Mouse (Mus musculus) limb, embryonic 12.5 days (tissue): ENCODE data around the gene Rpusd2. TPM values are rescaled to one million over a fixed set of nuclear protein-coding genes. Genes with fewer than 3 reads are reported as not detected.

Source experiments
- ATAC-seq: fragments of 200-750 bp; cut with Nextera tagmentation; 2 replicates; pipeline ENCODE4 v1.8.0; 2017; ENCODE audit warnings: low read depth, moderate TSS enrichment; ENCODE audit not compliant: insufficient number of reproducible peaks, insufficient read depth, low FRiP score, low TSS enrichment
- H3K27ac ChIP-seq: fragments of 300-500 bp; sonication (generic); 2 replicates; pipeline ENCODE4 v1.5.1; 2016; ENCODE audit warnings: mild to moderate bottlenecking, moderate library complexity
- H3K27me3 ChIP-seq: fragments of 300-500 bp; sonication (generic); 2 replicates; pipeline ENCODE4 v1.6.1; 2016; ENCODE audit warnings: mild to moderate bottlenecking, moderate library complexity
- H3K36me3 ChIP-seq: fragments of 300-500 bp; sonication (generic); 2 replicates; pipeline ENCODE4 v1.6.1; 2016; ENCODE audit warnings: mild to moderate bottlenecking, moderate library complexity
- H3K4me1 ChIP-seq: fragments of 300-500 bp; sonication (generic); replicated peaks from 2 replicates; pipeline ENCODE4 v1.6.1; 2016
- H3K4me2 ChIP-seq: fragments of 300-500 bp; sonication (generic); 2 replicates; pipeline ENCODE4 v1.6.1; 2016; ENCODE audit warnings: mild to moderate bottlenecking, moderate library complexity
- H3K4me3 ChIP-seq: fragments of 300-500 bp; sonication (generic); replicated peaks from 2 replicates; pipeline ENCODE4 v1.5.1; 2016; ENCODE audit warnings: mild to moderate bottlenecking
- H3K9ac ChIP-seq: fragments of 300-500 bp; sonication (generic); replicated peaks from 2 replicates; pipeline ENCODE4 v1.6.1; 2016; ENCODE audit warnings: mild to moderate bottlenecking, moderate library complexity
- H3K9me3 ChIP-seq: fragments of 300-500 bp; sonication (generic); 2 replicates; pipeline ENCODE4 v1.6.1; 2016; ENCODE audit warnings: mild to moderate bottlenecking, moderate library complexity
- WGBS: fragments of 180-500 bp; shearing (Covaris S2); methylation state at CpG from one replicate; pipeline ENCODE4 v1.1.7; 2016; 5-methylcytosine and 5-hydroxymethylcytosine counted together
- polyA plus RNA-seq: library from polyadenylated mRNA; unstranded; fragments of >200 nt; fragmentation: Nextera tagmentation; extraction: Ambion mirVana; gene quantifications from 2 replicates; pipeline ENCODE4 v1.2.1, GENCODE M21; 2016

Rpusd2 gene
- 5.4 and 6.2 TPM in 2 replicates for polyA plus RNA-seq

GRCm38 (mm10) chr2:119034656-119035396, at the start of gene Rpusd2:
Gene Rpusd2, plus strand, starts transcription at chr2:119034790.
- Histone ChIP-seq H3K27ac (peak within 1 kb of the TSS; percentile 93), H3K36me3 (peaks cover 30% of the 10 kb centered on the region), H3K4me1 (peaks cover 15% of the 10 kb centered on the region), H3K4me3 (peak within 1 kb of the TSS; percentile 81), H3K9ac (peak within 1 kb of the TSS; percentile 82), H3K27me3 (no peaks in the 10 kb centered on the region), H3K9me3 (no peaks in the 10 kb centered on the region), H3K4me2 (peak within 1 kb of the TSS; percentile 79)
- ATAC-seq: peak; percentile 91
- under 1% methylated on average over 49 of the region's 49 CpGs for WGBS

- H3K9ac ChIP-seq: no peak overlapping the region
Observed at GRCm38 (mm10) chr2:118995490-118995889, 39.1 kb upstream of the Rpusd2 start.

GRCm38 (mm10) chr2:118995919-118996797, 38.4 kb upstream of the Rpusd2 start:
- Histone ChIP-seq H3K36me3 (no peaks in the 10 kb centered on the region), H3K4me2 (no peak overlapping the region), H3K9me3 (no peaks in the 10 kb centered on the region), H3K9ac (no peak overlapping the region), H3K4me1 (no peaks in the 10 kb centered on the region), H3K27ac (no peak overlapping the region), H3K27me3 (peaks cover 24% of the 10 kb centered on the region; the same call in 1 of the 2 replicates), H3K4me3 (no peak overlapping the region)
- ATAC-seq: no peak
- 41% methylated on average over 16 of the region's 16 CpGs for WGBS

More at GRCm38 (mm10) chr2:118995490-118995889, 39.1 kb upstream of the Rpusd2 start:
- Histone ChIP-seq H3K9me3 (no peaks in the 10 kb centered on the region), H3K27ac (no peak overlapping the region), H3K27me3 (peaks cover 24% of the 10 kb centered on the region; the same call in 1 of the 2 replicates), H3K4me3 (no peak overlapping the region), H3K4me1 (no peaks in the 10 kb centered on the region), H3K36me3 (no peaks in the 10 kb centered on the region), H3K4me2 (no peak overlapping the region)
- no peak for ATAC-seq
- 57% methylated on average over 5 of the region's 5 CpGs for WGBS

GRCm38 (mm10) chr2:118996798-118997105, 37.8 kb upstream of the Rpusd2 start:
- H3K27ac ChIP-seq: no peak overlapping the region
- H3K9ac ChIP-seq: no peak overlapping the region
- no peaks in the 10 kb centered on the region for H3K9me3 ChIP-seq
- no peaks in the 10 kb centered on the region for H3K36me3 ChIP-seq
- no peak overlapping the region for H3K4me2 ChIP-seq
- H3K4me3 ChIP-seq: no peak overlapping the region
- H3K4me1 ChIP-seq: no peaks in the 10 kb centered on the region
- H3K27me3 ChIP-seq: peaks cover 24% of the 10 kb centered on the region; the same call in 1 of the 2 replicates
- WGBS: 62% methylated on average over 1 of the region's 1 CpGs
- ATAC-seq: no peak

GRCm38 (mm10) chr2:118998115-118998866, 36.3 kb upstream of the Rpusd2 start:
- no peaks in the 10 kb centered on the region for H3K36me3 ChIP-seq
- 70% methylated on average over 6 of the region's 6 CpGs for WGBS

GRCm38 (mm10) chr2:118999025-118999639, 35.5 kb upstream of the Rpusd2 start:
- no peak overlapping the region for H3K9ac ChIP-seq

More at GRCm38 (mm10) chr2:118998115-118998866, 36.3 kb upstream of the Rpusd2 start:
- no peak overlapping the region for H3K27ac ChIP-seq
- H3K9me3 ChIP-seq: no peaks in the 10 kb centered on the region
- H3K4me3 ChIP-seq: no peak overlapping the region
- H3K4me2 ChIP-seq: no peak overlapping the region
- peaks cover 21% of the 10 kb centered on the region; the same call in 1 of the 2 replicates for H3K27me3 ChIP-seq
- H3K4me1 ChIP-seq: no peaks in the 10 kb centered on the region
- no peak for ATAC-seq
- H3K9ac ChIP-seq: no peak overlapping the region

GRCm38 (mm10) chr2:119006886-119007285, 27.7 kb upstream of the Rpusd2 start:
- H3K9ac ChIP-seq: no peak overlapping the region
- 82% methylated on average over 7 of the region's 7 CpGs for WGBS
- H3K27ac ChIP-seq: no peak overlapping the region
- H3K9me3 ChIP-seq: no peaks in the 10 kb centered on the region
- no peaks in the 10 kb centered on the region for H3K36me3 ChIP-seq
- no peaks in the 10 kb centered on the region for H3K4me1 ChIP-seq
- no peak overlapping the region for H3K4me3 ChIP-seq
- H3K4me2 ChIP-seq: no peak overlapping the region
- H3K27me3 ChIP-seq: no peaks in the 10 kb centered on the region
- ATAC-seq: no peak

More at GRCm38 (mm10) chr2:118999025-118999639, 35.5 kb upstream of the Rpusd2 start:
- 68% methylated on average over 3 of the region's 3 CpGs for WGBS
- H3K4me2 ChIP-seq: no peak overlapping the region
- H3K27me3 ChIP-seq: peaks cover 21% of the 10 kb centered on the region; the same call in 1 of the 2 replicates
- no peak overlapping the region for H3K4me3 ChIP-seq
- no peaks in the 10 kb centered on the region for H3K9me3 ChIP-seq
- no peaks in the 10 kb centered on the region for H3K4me1 ChIP-seq
- no peak for ATAC-seq
- no peaks in the 10 kb centered on the region for H3K36me3 ChIP-seq
- no peak overlapping the region for H3K27ac ChIP-seq

- ATAC-seq: no peak
- Histone ChIP-seq H3K9me3 (no peaks in the 10 kb centered on the region), H3K4me2 (no peak overlapping the region), H3K4me3 (no peak overlapping the region), H3K4me1 (no peaks in the 10 kb centered on the region), H3K36me3 (no peaks in the 10 kb centered on the region), H3K27ac (no peak overlapping the region), H3K9ac (no peak overlapping the region), H3K27me3 (no peaks in the 10 kb centered on the region)
- WGBS: 93% methylated on average over 2 of the region's 2 CpGs
Observed at GRCm38 (mm10) chr2:119009376-119009775, 25.2 kb upstream of the Rpusd2 start.

GRCm38 (mm10) chr2:119014989-119015388, 19.6 kb upstream of the Rpusd2 start:
- Histone ChIP-seq H3K9me3 (no peaks in the 10 kb centered on the region; the same call in 1 of the 2 replicates), H3K27me3 (no peaks in the 10 kb centered on the region), H3K4me2 (no peak overlapping the region), H3K36me3 (peaks cover 15% of the 10 kb centered on the region), H3K4me1 (peaks cover 13% of the 10 kb centered on the region), H3K27ac (no peak overlapping the region), H3K4me3 (no peak overlapping the region), H3K9ac (no peak overlapping the region)
- ATAC-seq: no peak
- 75% methylated on average over 7 of the region's 7 CpGs for WGBS

GRCm38 (mm10) chr2:119015604-119016180, 18.9 kb upstream of the Rpusd2 start:
- ATAC-seq: no peak
- no peak overlapping the region for H3K27ac ChIP-seq
- H3K9me3 ChIP-seq: no peaks in the 10 kb centered on the region; the same call in 1 of the 2 replicates

More at GRCm38 (mm10) chr2:119015604-119016180, 18.9 kb upstream of the Rpusd2 start:
- H3K36me3 ChIP-seq: peaks cover 17% of the 10 kb centered on the region
- H3K4me3 ChIP-seq: no peak overlapping the region
- no peak overlapping the region for H3K4me2 ChIP-seq
- no peak overlapping the region for H3K9ac ChIP-seq
- WGBS: 69% methylated on average over 12 of the region's 12 CpGs
- no peaks in the 10 kb centered on the region for H3K27me3 ChIP-seq
- peaks cover 13% of the 10 kb centered on the region for H3K4me1 ChIP-seq
